Mouse (Mus musculus) CD4-positive, CD25-positive, alpha-beta regulatory T cell, adult 9 weeks (primary cell): ENCODE results near the gene Taf10. TPM values are rescaled to one million over a fixed set of nuclear protein-coding genes. Genes with fewer than 3 reads are reported as not detected.

Source experiments
- polyA plus RNA-seq: library from polyadenylated mRNA; unstranded; fragments of 100-300 nt; shearing (Covaris generic); gene quantifications from one replicate; pipeline ENCODE4 v1.2.1, GENCODE M21; 2017

The Taf10 gene
- 18.8 TPM for polyA plus RNA-seq

DNA sequence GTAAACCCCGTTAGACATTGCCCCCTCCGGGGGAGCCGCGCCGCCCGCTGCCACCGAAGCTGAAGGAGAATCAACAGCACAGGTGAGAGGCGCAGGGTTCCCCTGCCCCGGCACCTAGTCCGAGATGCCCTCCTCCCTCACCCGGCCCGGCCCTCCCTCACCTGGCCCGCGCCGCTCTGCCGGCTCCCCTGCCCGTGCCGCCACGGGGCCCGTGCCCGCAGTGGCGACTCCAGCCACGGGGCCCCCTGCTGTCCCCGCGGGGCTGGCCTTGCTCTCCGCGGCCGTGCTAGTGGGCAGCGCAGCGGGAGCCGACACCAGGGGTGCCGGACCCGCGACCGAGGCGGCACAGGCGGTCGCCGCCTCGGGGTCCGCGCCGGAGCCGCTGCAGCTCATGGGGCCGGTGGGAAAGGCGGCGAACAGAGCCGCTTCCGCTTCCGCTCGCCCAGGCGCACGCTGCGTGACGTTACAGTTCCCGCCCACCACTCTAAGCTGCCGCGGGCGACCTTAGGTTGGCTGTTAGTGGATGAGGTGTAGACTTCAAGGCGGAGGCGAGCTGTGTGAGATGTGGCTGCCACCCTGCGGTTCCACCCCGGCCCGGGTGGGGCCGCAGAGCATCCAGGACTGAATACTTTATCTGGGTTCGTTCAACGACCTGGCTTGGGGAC lies at the start of gene Taf10:
TSS of gene Taf10 (minus strand) at position 436 of the 665 bp plus-strand sequence.

DNA sequence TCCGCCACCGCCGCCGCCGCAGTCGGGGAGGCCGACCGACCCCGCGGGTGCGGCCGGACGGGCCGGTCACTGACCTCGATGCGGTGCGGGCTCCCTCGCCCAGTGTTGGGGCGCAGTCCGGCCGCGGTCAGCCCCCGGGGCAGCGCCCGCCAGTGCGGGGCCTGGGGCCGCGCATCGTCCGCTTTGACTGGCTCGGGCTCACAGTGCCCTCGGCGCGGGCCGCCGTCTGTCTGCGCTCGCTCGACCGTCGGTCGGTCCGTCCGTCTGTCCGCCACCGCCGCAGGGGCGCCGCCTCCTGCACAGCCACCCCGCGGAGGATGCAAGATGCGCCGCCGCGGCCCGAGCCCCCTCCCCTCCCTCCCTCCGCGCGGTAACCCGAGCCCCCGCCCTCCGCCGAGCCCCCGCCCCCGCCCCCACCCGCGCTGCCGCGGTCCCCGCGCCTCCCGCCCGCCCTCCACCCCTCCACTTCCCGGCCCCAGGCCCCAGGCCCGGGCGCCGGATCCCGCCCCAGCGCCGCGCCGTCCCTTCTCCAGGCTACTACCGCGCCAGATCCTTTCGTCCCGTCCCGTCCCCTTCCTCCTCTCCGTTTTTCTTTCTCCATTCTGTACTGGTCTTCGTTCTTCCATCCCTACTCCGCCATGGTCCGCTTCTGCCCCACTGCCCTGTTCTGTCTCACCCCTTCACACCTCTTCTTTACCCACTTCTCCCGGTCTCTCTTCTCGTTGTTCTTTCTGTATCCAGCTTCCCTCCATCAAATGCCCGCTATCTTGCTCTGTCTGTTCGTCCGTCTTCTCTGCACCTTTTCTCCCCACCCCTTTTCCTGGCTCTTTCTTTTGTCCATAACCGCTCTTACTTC lies 43.4 kb upstream of the Taf10 start, which contains the start of gene Dchs1:
TSS of gene Dchs1 (minus strand) at position 370 of the 856 bp plus-strand sequence.

DNA sequence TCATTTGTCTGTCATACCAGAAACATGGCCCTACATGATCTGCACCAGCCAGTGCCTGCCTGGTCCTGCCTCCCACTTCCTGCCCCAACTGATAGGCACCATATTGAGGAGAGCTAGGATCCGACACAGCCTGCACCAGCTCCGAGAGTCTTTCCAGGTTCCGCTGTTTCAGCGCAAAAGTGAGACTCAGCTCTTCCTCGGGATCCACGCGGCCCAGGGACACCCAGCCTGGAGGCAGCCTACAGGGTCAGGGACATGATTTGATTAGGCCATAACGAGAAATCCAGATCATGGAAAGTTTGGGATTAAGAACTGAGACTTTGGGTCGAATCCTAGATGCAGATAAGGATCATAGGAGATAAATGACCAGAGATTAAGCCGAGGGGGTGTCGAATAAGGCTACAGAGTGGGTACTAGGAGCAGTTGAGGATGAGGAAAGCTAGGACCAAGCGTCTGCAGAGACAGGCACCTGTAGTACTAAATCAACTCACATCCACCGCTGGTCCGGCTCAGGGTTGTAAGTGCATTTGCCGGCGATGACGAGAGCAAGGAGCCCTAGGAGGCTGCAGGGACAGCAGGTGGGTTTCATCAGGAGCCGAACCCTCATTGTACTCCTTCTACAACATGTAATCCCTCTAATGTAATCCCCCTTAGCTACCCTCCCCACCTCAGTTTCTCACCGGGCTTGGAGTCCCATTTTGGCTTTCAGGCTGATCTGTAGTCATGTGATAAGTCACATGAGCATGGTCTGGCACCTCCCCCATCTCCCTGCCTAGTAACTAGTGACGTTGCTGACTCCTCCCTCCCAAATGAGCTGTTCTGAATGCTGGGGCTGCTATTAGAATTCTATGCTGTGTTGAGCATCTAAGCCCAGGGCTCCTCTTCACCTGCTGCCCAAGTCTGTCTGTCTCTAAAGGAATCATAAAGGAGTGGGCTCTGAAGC lies 7.6 kb upstream of the Taf10 start, which contains the start of gene Tpp1:
TSS of gene Tpp1 (minus strand) at position 745 of the 943 bp plus-strand sequence.

DNA sequence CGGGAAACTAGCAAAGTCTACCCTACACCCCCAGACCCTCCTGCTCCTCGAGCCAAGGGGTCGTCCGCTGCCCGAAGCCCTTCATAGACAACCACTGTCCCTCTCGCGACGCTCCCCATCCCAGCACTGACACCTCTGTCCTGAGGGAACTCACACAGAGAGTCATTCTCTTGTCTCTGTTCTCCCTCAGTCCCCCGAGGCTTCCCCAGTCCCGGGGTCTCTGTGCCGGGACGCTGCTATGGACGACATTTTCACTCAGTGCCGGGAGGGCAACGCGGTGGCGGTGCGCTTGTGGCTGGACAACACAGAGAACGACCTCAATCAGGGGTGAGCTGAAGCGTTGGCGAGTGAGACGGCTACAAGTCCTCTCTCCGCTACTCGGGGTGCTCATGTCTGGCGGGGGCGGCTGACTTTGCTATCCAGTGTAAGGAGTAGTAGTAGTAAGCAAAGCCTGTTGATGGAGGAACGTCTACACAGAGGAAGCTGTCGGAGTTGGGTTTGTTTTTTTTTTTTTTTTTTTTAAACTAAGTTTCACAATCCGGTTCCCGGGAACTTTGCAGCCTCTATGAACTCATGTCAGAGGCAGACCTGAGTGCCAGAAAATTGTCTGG lies 7.1 kb downstream of the Taf10 start, which contains the start of gene Rrp8:
TSS of gene Rrp8 (minus strand) at position 475 of the 611 bp plus-strand sequence.

DNA sequence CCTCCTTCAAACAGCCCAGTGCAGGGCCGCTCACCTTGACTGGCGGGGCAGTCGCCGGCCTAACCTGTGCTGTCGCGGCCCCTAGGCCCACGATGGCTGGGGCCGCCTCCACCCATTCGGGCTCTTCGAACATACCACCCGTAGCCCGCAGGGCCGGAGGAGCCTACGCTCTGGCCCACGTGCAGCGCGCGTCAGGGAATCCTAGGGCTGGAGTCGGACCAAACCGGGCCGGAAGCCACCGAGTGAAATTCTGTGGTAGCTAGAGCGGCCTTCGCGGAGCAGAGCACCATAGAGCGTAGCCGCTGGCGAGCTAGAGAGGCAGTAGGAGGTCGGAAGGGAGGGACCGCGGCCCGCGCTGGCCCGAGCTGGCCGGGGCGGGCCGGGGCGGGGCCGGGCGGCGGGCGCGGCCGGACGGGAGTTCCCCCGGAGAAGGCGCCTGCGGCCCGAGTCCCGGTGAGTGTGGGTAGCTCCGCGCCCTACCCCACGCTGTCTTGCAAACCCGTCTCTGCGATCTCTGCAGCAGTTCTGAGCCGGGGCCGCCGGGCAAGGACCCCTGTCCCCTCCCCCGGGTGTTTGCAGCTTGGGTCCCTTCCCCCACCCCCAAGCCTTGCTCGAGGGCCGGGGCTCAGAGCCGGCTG lies 7.8 kb downstream of the Taf10 start, which contains the start of gene Ilk:
TSS of gene Ilk (plus strand) at position 329 of the 638 bp plus-strand sequence.

Other genes starting within 250 kb of the Taf10 start
- gene Smpd1, start 190.0 kb downstream of the Taf10 start, polyA plus RNA-seq = 47.9 TPM
- 5.6 TPM for gene Apbb1, start 162.7 kb downstream of the Taf10 start, polyA plus RNA-seq
- gene Hpx, start 144.2 kb downstream of the Taf10 start, polyA plus RNA-seq = not detected
- 2.1 TPM for gene Trim3, start 110.8 kb downstream of the Taf10 start, polyA plus RNA-seq
- 255 TPM for gene Timm10b, start 104.3 kb downstream of the Taf10 start, polyA plus RNA-seq
- 35.3 TPM for gene Arfip2, start 103.9 kb downstream of the Taf10 start, polyA plus RNA-seq
- 14.3 TPM for gene Gm45799, start 103.8 kb downstream of the Taf10 start, polyA plus RNA-seq
- 3.3 TPM for gene Dnhd1, start 93.5 kb downstream of the Taf10 start, polyA plus RNA-seq
- 244 TPM for gene Ilk, start 7.8 kb downstream of the Taf10 start, polyA plus RNA-seq
- 48.8 TPM for gene Rrp8, start 7.0 kb downstream of the Taf10 start, polyA plus RNA-seq
- 133 TPM for gene Tpp1, start 7.9 kb upstream of the Taf10 start, polyA plus RNA-seq
- gene Dchs1, start 43.3 kb upstream of the Taf10 start, polyA plus RNA-seq = not detected
- gene Mrpl17, start 66.7 kb upstream of the Taf10 start, polyA plus RNA-seq = 159 TPM
- gene Gm4070, start 209.6 kb upstream of the Taf10 start, polyA plus RNA-seq = 252 TPM